Mouse (Mus musculus): Measurements from ENCODE around the gene Akap13. TPM values are rescaled to one million over a fixed set of nuclear protein-coding genes. Genes with fewer than 3 reads are reported as not detected.

Gene Akap13
- polyA plus RNA-seq, 1 experiment from 2014 or later: 17.1 TPM

GRCm38 (mm10) chr7:75704862-75705261, 249.5 kb downstream of the Akap13 start:
- Histone ChIP-seq H3K4me2 (replicated peaks) (no peak overlapping the region), H3K4me1 (replicated peaks) (no peaks in the 10 kb centered on the region), H3K36me3 (peaks cover 6% of the 10 kb centered on the region; the same call in 1 of the 2 replicates), H3K9me3 (no peaks in the 10 kb centered on the region), H3K27me3 (no peaks in the 10 kb centered on the region), H3K9ac (replicated peaks) (no peak overlapping the region), H3K27ac (no peak overlapping the region), H3K4me3 (replicated peaks) (no peak overlapping the region)
- no peak for ATAC-seq
- 96% methylated on average over 6 of the region's 6 CpGs for WGBS

GRCm38 (mm10) chr7:75709936-75710335, 254.6 kb downstream of the Akap13 start:
- no peak for ATAC-seq
- no peaks in the 10 kb centered on the region for H3K27me3 ChIP-seq
- H3K9ac ChIP-seq (replicated peaks): no peak overlapping the region
- H3K9me3 ChIP-seq: no peaks in the 10 kb centered on the region
- no peak overlapping the region for H3K4me3 ChIP-seq (replicated peaks)
- no peaks in the 10 kb centered on the region; the same call in 1 of the 2 replicates for H3K36me3 ChIP-seq
- H3K4me1 ChIP-seq (replicated peaks): no peaks in the 10 kb centered on the region
- H3K4me2 ChIP-seq (replicated peaks): no peak overlapping the region
- 93% methylated on average over 4 of the region's 4 CpGs for WGBS
- no peak overlapping the region for H3K27ac ChIP-seq

GRCm38 (mm10) chr7:75710920-75711319, 255.6 kb downstream of the Akap13 start:
- no peaks in the 10 kb centered on the region for H3K27me3 ChIP-seq
- H3K36me3 ChIP-seq: no peaks in the 10 kb centered on the region; the same call in 1 of the 2 replicates
- 91% methylated on average over 6 of the region's 6 CpGs for WGBS
- no peaks in the 10 kb centered on the region for H3K9me3 ChIP-seq
- no peak overlapping the region for H3K4me3 ChIP-seq (replicated peaks)
- ATAC-seq: no peak
- H3K4me2 ChIP-seq (replicated peaks): no peak overlapping the region
- H3K27ac ChIP-seq: no peak overlapping the region
- no peaks in the 10 kb centered on the region for H3K4me1 ChIP-seq (replicated peaks)
- no peak overlapping the region for H3K9ac ChIP-seq (replicated peaks)

- no peaks in the 10 kb centered on the region for H3K27me3 ChIP-seq
- H3K9ac ChIP-seq (replicated peaks): no peak overlapping the region
- no peak overlapping the region for H3K4me3 ChIP-seq (replicated peaks)
- 62% methylated on average over 2 of the region's 2 CpGs for WGBS
- ATAC-seq: no peak
- no peaks in the 10 kb centered on the region for H3K4me1 ChIP-seq (replicated peaks)
- H3K9me3 ChIP-seq: no peaks in the 10 kb centered on the region
- no peaks in the 10 kb centered on the region; the same call in 1 of the 2 replicates for H3K36me3 ChIP-seq
- no peak overlapping the region for H3K27ac ChIP-seq
- no peak overlapping the region for H3K4me2 ChIP-seq (replicated peaks)
These were observed 256.1 kb downstream of the Akap13 start for GRCm38 (mm10) chr7:75711436-75711835.

GRCm38 (mm10) chr7:75712808-75713207, 257.5 kb downstream of the Akap13 start:
- Histone ChIP-seq H3K36me3 (no peaks in the 10 kb centered on the region; the same call in 1 of the 2 replicates), H3K4me1 (replicated peaks) (no peaks in the 10 kb centered on the region), H3K9me3 (no peaks in the 10 kb centered on the region), H3K4me2 (replicated peaks) (no peak overlapping the region), H3K27ac (no peak overlapping the region), H3K27me3 (no peaks in the 10 kb centered on the region), H3K4me3 (replicated peaks) (no peak overlapping the region), H3K9ac (replicated peaks) (no peak overlapping the region)
- ATAC-seq: no peak
- WGBS: 59% methylated on average over 2 of the region's 2 CpGs

- H3K27me3 ChIP-seq: no peaks in the 10 kb centered on the region
- no peak overlapping the region for H3K4me3 ChIP-seq (replicated peaks)
- no peak for ATAC-seq
- no peaks in the 10 kb centered on the region for H3K9me3 ChIP-seq
- H3K9ac ChIP-seq (replicated peaks): no peak overlapping the region
- no peaks in the 10 kb centered on the region for H3K36me3 ChIP-seq
- H3K4me1 ChIP-seq (replicated peaks): no peaks in the 10 kb centered on the region
- WGBS: 92% methylated on average over 5 of the region's 5 CpGs
- H3K4me2 ChIP-seq (replicated peaks): no peak overlapping the region
- H3K27ac ChIP-seq: no peak overlapping the region
These were observed 258.6 kb downstream of the Akap13 start for GRCm38 (mm10) chr7:75713959-75714358.

- Histone ChIP-seq H3K27me3 (no peaks in the 10 kb centered on the region), H3K9ac (replicated peaks) (no peak overlapping the region)
- ATAC-seq: no peak
These were observed 259.7 kb downstream of the Akap13 start for GRCm38 (mm10) chr7:75715026-75715425.

GRCm38 (mm10) chr7:75715939-75716338, 260.6 kb downstream of the Akap13 start:
- Histone ChIP-seq H3K27ac (no peak overlapping the region), H3K27me3 (no peaks in the 10 kb centered on the region), H3K9me3 (no peaks in the 10 kb centered on the region), H3K36me3 (peaks cover 3% of the 10 kb centered on the region; the same call in 1 of the 2 replicates), H3K9ac (replicated peaks) (no peak overlapping the region), H3K4me3 (replicated peaks) (no peak overlapping the region), H3K4me1 (replicated peaks) (no peaks in the 10 kb centered on the region), H3K4me2 (replicated peaks) (no peak overlapping the region)
- WGBS: 86% methylated on average over 4 of the region's 4 CpGs
- ATAC-seq: no peak

More at GRCm38 (mm10) chr7:75715026-75715425, 259.7 kb downstream of the Akap13 start:
- Histone ChIP-seq H3K4me3 (replicated peaks) (no peak overlapping the region), H3K9me3 (no peaks in the 10 kb centered on the region), H3K4me2 (replicated peaks) (no peak overlapping the region), H3K27ac (no peak overlapping the region), H3K4me1 (replicated peaks) (no peaks in the 10 kb centered on the region), H3K36me3 (no peaks in the 10 kb centered on the region; the same call in 1 of the 2 replicates)
- WGBS: 96% methylated on average over 4 of the region's 4 CpGs

GRCm38 (mm10) chr7:75717349-75717748, 262.0 kb downstream of the Akap13 start:
- no peak for ATAC-seq
- H3K9me3 ChIP-seq: no peaks in the 10 kb centered on the region
- no peak overlapping the region for H3K27ac ChIP-seq
- H3K4me3 ChIP-seq (replicated peaks): no peak overlapping the region
- H3K36me3 ChIP-seq: peaks cover 3% of the 10 kb centered on the region; the same call in 1 of the 2 replicates
- H3K4me2 ChIP-seq (replicated peaks): no peak overlapping the region
- H3K9ac ChIP-seq (replicated peaks): no peak overlapping the region
- no peaks in the 10 kb centered on the region for H3K4me1 ChIP-seq (replicated peaks)
- H3K27me3 ChIP-seq: no peaks in the 10 kb centered on the region

- Histone ChIP-seq H3K4me2 (replicated peaks) (no peak overlapping the region), H3K4me1 (replicated peaks) (no peaks in the 10 kb centered on the region), H3K4me3 (replicated peaks) (no peak overlapping the region), H3K36me3 (peaks cover 16% of the 10 kb centered on the region), H3K9ac (replicated peaks) (no peak overlapping the region), H3K9me3 (no peaks in the 10 kb centered on the region), H3K27ac (no peak overlapping the region), H3K27me3 (no peaks in the 10 kb centered on the region)
- 95% methylated on average over 4 of the region's 4 CpGs for WGBS
- ATAC-seq: no peak
These were observed 266.0 kb downstream of the Akap13 start for GRCm38 (mm10) chr7:75721302-75721701.

GRCm38 (mm10) chr7:75724012-75724411, 268.7 kb downstream of the Akap13 start:
- no peak overlapping the region for H3K27ac ChIP-seq

GRCm38 (mm10) chr7:75725899-75726298, 270.6 kb downstream of the Akap13 start:
- Histone ChIP-seq H3K27me3 (no peaks in the 10 kb centered on the region), H3K4me3 (replicated peaks) (no peak overlapping the region), H3K9ac (replicated peaks) (no peak overlapping the region), H3K27ac (no peak overlapping the region), H3K36me3 (peaks cover 45% of the 10 kb centered on the region), H3K4me1 (replicated peaks) (no peaks in the 10 kb centered on the region), H3K9me3 (no peaks in the 10 kb centered on the region), H3K4me2 (replicated peaks) (no peak overlapping the region)
- 94% methylated on average over 6 of the region's 6 CpGs for WGBS
- ATAC-seq: no peak

More at GRCm38 (mm10) chr7:75724012-75724411, 268.7 kb downstream of the Akap13 start:
- H3K9ac ChIP-seq (replicated peaks): no peak overlapping the region
- H3K27me3 ChIP-seq: no peaks in the 10 kb centered on the region
- WGBS: 91% methylated on average over 1 of the region's 1 CpGs
- peaks cover 32% of the 10 kb centered on the region for H3K36me3 ChIP-seq
- no peak overlapping the region for H3K4me3 ChIP-seq (replicated peaks)
- ATAC-seq: no peak
- H3K4me1 ChIP-seq (replicated peaks): no peaks in the 10 kb centered on the region
- no peaks in the 10 kb centered on the region for H3K9me3 ChIP-seq
- H3K4me2 ChIP-seq (replicated peaks): no peak overlapping the region

GRCm38 (mm10) chr7:75726867-75727266, 271.5 kb downstream of the Akap13 start:
- no peak overlapping the region for H3K4me3 ChIP-seq (replicated peaks)
- no peaks in the 10 kb centered on the region for H3K4me1 ChIP-seq (replicated peaks)
- 96% methylated on average over 9 of the region's 9 CpGs for WGBS
- no peak overlapping the region for H3K9ac ChIP-seq (replicated peaks)
- no peaks in the 10 kb centered on the region for H3K9me3 ChIP-seq
- H3K4me2 ChIP-seq (replicated peaks): no peak overlapping the region
- no peak overlapping the region for H3K27ac ChIP-seq
- H3K27me3 ChIP-seq: no peaks in the 10 kb centered on the region
- peaks cover 51% of the 10 kb centered on the region for H3K36me3 ChIP-seq
- no peak for ATAC-seq
